7 mouse cellular contexts compared by ENCODE assay signal in genomic region chr10:66966391-66967109, GRCm38 (mm10).
A peak's percentile ranks its signal among the peaks of the same experiment; 100 is the strongest.
DNase-seq lines count a peak whose midpoint lies in the region; ATAC-seq and TF ChIP-seq lines count a peak whose summit lies in the region.

No protein-coding gene starts in this region.

- peak; percentile 72; the same call in 1 of the 2 replicates for ATAC-seq in lung, embryonic 15.5 days (ENCODE audit: borderline replicate concordance, extremely low read depth, low FRiP score, low TSS enrichment)
- 0 out of 2 replicates have a peak, but pooled peaks have one; percentile 34 for ATAC-seq in forebrain, embryonic 14.5 days
- ATAC-seq in kidney, postnatal 0 days (replicated peaks; ENCODE audit: low FRiP score, low read depth), result peak; percentile 12; the same call in 1 of the 2 replicates
- ATAC-seq in stomach, embryonic 14.5 days (ENCODE audit: insufficient number of reproducible peaks, insufficient read depth, low FRiP score, low read depth), result no peak

- H3K4me3 ChIP-seq in lung, embryonic 15.5 days, result no peak overlapping the region
- H3K4me3 ChIP-seq in lung, adult 2 months (replicated peaks; ENCODE audit: extremely low read depth, low read depth, low read length), result no peak overlapping the region
- H3K4me3 ChIP-seq in forebrain, embryonic 14.5 days (ENCODE audit: low read depth, low read length), result no peak overlapping the region
- no peak overlapping the region for H3K4me3 ChIP-seq in kidney, postnatal 0 days (replicated peaks; ENCODE audit: low read depth, low read length)
- no peak overlapping the region for H3K4me3 ChIP-seq in stomach, embryonic 14.5 days (ENCODE audit: low read depth, low read length)

- WGBS in lung, embryonic 15.5 days, result 48% methylated on average over 9 of the region's 9 CpGs
- 72% methylated on average over 8 of the region's 9 CpGs for WGBS in lung, adult 2 months
- WGBS in forebrain, embryonic 14.5 days, result 66% methylated on average over 9 of the region's 9 CpGs
- 65% methylated on average over 9 of the region's 9 CpGs for WGBS in kidney, postnatal 0 days
- WGBS in stomach, embryonic 14.5 days, result 56% methylated on average over 9 of the region's 9 CpGs

- DNase-seq in lung, adult 2 months, result no peak
- DNase-seq in forebrain, embryonic 14.5 days (ENCODE audit: low spot score), result peak; percentile 79
- peak; percentile 81 for DNase-seq in kidney, postnatal 0 days (ENCODE audit: low spot score)
- no peak for DNase-seq in layer of hippocampus, postnatal 36 days
- DNase-seq in T-cell, adult 2 months (ENCODE audit: low spot score), result no peak

- peak overlapping the region; percentile 64 for H3K27ac ChIP-seq in lung, embryonic 15.5 days
- H3K27ac ChIP-seq in forebrain, embryonic 14.5 days (ENCODE audit: low read depth, low read length), result peak overlapping the region; percentile 52; the same call in 1 of the 2 replicates
- H3K27ac ChIP-seq in kidney, postnatal 0 days, result peak overlapping the region; percentile 60
- 0 out of 2 replicates have a peak overlapping the region, but pooled peaks have one; percentile 7 for H3K27ac ChIP-seq in stomach, embryonic 14.5 days (ENCODE audit: low read length)

- H3K4me2 ChIP-seq in lung, embryonic 15.5 days, result no peak overlapping the region
- no peak overlapping the region for H3K4me2 ChIP-seq in forebrain, embryonic 14.5 days (ENCODE audit: low read length)
- H3K4me2 ChIP-seq in kidney, postnatal 0 days (ENCODE audit: low read length), result no peak overlapping the region
- H3K4me2 ChIP-seq in stomach, embryonic 14.5 days (replicated peaks; ENCODE audit: low read depth, low read length), result no peak overlapping the region

- no peak for TF ChIP-seq POLR2A in lung, adult 2 months (IDR thresholded peaks at IDR 0.05; ENCODE audit: borderline replicate concordance, extremely low read depth, low read depth, low read length)

- H3K36me3 ChIP-seq in lung, embryonic 15.5 days, result no peaks in the 10 kb centered on the region
- no peaks in the 10 kb centered on the region for H3K36me3 ChIP-seq in forebrain, embryonic 14.5 days (ENCODE audit: control insufficient read depth, insufficient read depth, low read length)
- no peaks in the 10 kb centered on the region for H3K36me3 ChIP-seq in kidney, postnatal 0 days (ENCODE audit: insufficient read depth, low read length)
- no peaks in the 10 kb centered on the region for H3K36me3 ChIP-seq in stomach, embryonic 14.5 days (ENCODE audit: control insufficient read depth, insufficient read depth, low read length)

- TF ChIP-seq CTCF in lung, adult 2 months (IDR thresholded peaks at IDR 0.05; ENCODE audit: insufficient read depth, low read length), result no peak
- TF ChIP-seq CTCF in kidney, postnatal 0 days (IDR thresholded peaks at IDR 0.05; ENCODE audit: low read depth), result no peak

- no peaks in the 10 kb centered on the region for H3K27me3 ChIP-seq in lung, embryonic 15.5 days
- H3K27me3 ChIP-seq in forebrain, embryonic 14.5 days (replicated peaks; ENCODE audit: control insufficient read depth, insufficient read depth, low read length), result no peaks in the 10 kb centered on the region
- no peaks in the 10 kb centered on the region for H3K27me3 ChIP-seq in kidney, postnatal 0 days (ENCODE audit: insufficient read depth, low read length)
- no peaks in the 10 kb centered on the region for H3K27me3 ChIP-seq in stomach, embryonic 14.5 days (ENCODE audit: control insufficient read depth, insufficient read depth, low read length)

- no peaks in the 10 kb centered on the region for H3K9me3 ChIP-seq in lung, embryonic 15.5 days
- no peaks in the 10 kb centered on the region; the same call in 1 of the 2 replicates for H3K9me3 ChIP-seq in forebrain, embryonic 14.5 days (replicated peaks; ENCODE audit: control insufficient read depth, low read length)
- H3K9me3 ChIP-seq in kidney, postnatal 0 days (replicated peaks; ENCODE audit: low read length), result no peaks in the 10 kb centered on the region
- no peaks in the 10 kb centered on the region for H3K9me3 ChIP-seq in stomach, embryonic 14.5 days (ENCODE audit: control insufficient read depth, low read depth, low read length)

- H3K9ac ChIP-seq in lung, embryonic 15.5 days, result no peak overlapping the region
- no peak overlapping the region for H3K9ac ChIP-seq in forebrain, embryonic 14.5 days (ENCODE audit: low read length)
- H3K9ac ChIP-seq in kidney, postnatal 0 days (ENCODE audit: low read depth, low read length), result no peak overlapping the region
- H3K9ac ChIP-seq in stomach, embryonic 14.5 days (replicated peaks; ENCODE audit: low read depth, low read length), result no peak overlapping the region

- H3K4me1 ChIP-seq in lung, embryonic 15.5 days, result no peaks in the 10 kb centered on the region
- no peaks in the 10 kb centered on the region for H3K4me1 ChIP-seq in lung, adult 2 months (ENCODE audit: control insufficient read depth, insufficient read depth, low read length)
- H3K4me1 ChIP-seq in forebrain, embryonic 14.5 days (ENCODE audit: control insufficient read depth, insufficient read depth, low read length), result no peaks in the 10 kb centered on the region
- H3K4me1 ChIP-seq in kidney, postnatal 0 days (replicated peaks; ENCODE audit: insufficient read depth, low read length), result no peaks in the 10 kb centered on the region
- no peaks in the 10 kb centered on the region for H3K4me1 ChIP-seq in stomach, embryonic 14.5 days (ENCODE audit: control insufficient read depth, insufficient read depth, low read length)

Comparison
In these comparisons a context has a peak if more than half of its experiments do, and no peak if none do; other contexts are left out.
1. H3K27ac ChIP-seq: peak in every context shown above with its lines; median percentile 64 in lung, embryonic 15.5 days; 60 in kidney, postnatal 0 days; 52 in forebrain, embryonic 14.5 days; 7 in stomach, embryonic 14.5 days.
2. DNase-seq: peak in forebrain, embryonic 14.5 days (single experiment) and kidney, postnatal 0 days (single experiment); none in lung, adult 2 months (single experiment), layer of hippocampus, postnatal 36 days (0 of 2) and T-cell, adult 2 months (single experiment).